Mouse (Mus musculus) liver, embryonic 14.5 days (tissue): ENCODE results near the gene Lrrc4.

Experiments used
- CTCF ChIP-seq: IDR thresholded peaks from 2 replicates; pipeline ENCODE4 v1.5.1; 2016; ENCODE audit warnings: antibody characterized with exemption, low read depth, control low read depth
- EP300 ChIP-seq: IDR thresholded peaks from 2 replicates; pipeline ENCODE4 v1.6.1; 2016; ENCODE audit warnings: antibody characterized with exemption, low read depth

DNA sequence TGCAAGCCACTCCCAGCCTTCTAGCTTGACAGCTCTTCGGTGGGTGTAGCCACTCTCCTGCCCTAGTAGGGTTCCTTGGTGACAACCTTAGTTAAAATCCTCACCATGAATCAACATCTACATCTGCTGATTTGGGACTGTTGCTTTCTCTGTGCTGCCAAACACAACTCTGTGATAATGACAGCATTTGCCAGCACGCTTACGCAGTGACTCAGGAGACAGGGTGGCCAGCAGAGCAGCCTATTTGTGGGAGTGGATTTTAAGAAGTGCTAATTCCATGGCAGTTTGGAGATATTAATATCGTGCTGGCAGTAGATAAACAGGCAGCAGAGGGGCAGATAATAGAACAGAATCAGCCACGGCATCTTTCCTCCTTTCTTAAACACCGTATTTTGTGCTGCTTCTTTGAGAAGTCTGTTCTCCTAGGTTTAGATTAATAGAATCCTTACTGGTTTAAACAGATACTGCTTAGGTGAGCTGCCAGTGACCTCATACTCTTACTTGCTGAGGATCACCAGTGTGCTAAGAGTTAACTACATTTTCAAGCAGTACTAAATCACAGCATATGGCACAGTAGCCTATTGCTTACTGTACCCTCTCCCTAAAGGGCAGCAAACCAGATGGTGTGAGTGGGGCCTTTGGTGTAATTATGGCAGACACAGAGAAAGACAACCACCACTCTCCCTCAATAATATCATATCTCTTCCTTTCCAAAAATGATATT, 126.0 kb downstream of the Lrrc4 start:
- TF ChIP-seq CTCF (no peak), EP300 (peak; percentile 78)
